Mouse (Mus musculus) adrenal gland, postnatal 14 days (tissue): Measurements from ENCODE around the gene Ank2. TPM values are rescaled to one million over a fixed set of nuclear protein-coding genes. Genes with fewer than 3 reads are reported as not detected.
"Not testable (repeated sequence)": the region's sequence is repeated elsewhere in the genome, so short reads cannot be mapped to it uniquely, and the experiment has no call there.

Source experiments
- DNase-seq: peaks from one replicate; pipeline ENCODE4 v3.0.0; 2021; ENCODE audit warnings: mixed read lengths
- total RNA-seq: library from RNA; stranded (reverse); gene quantifications from 2 replicates; pipeline ENCODE4 v1.2.3, GENCODE M21; 2021

Ank2 gene
- total RNA-seq, 1 experiment from 2014 or later: 71.9 TPM

- DNase-seq: no peak
These were observed 143.9 kb downstream of the Ank2 start for GRCm38 (mm10) chr3:127355252-127355651.

GRCm38 (mm10) chr3:127350602-127351362, 148.4 kb downstream of the Ank2 start:
- no peak for DNase-seq

- DNase-seq: no peak
These were observed 150.2 kb downstream of the Ank2 start for GRCm38 (mm10) chr3:127348926-127349325.

GRCm38 (mm10) chr3:127345860-127346459, 153.2 kb downstream of the Ank2 start:
- no peak for DNase-seq

GRCm38 (mm10) chr3:127341300-127341699, 157.8 kb downstream of the Ank2 start:
- DNase-seq: no peak

- no peak for DNase-seq
These were observed 164.3 kb downstream of the Ank2 start for GRCm38 (mm10) chr3:127334876-127335275.

- DNase-seq: no peak
These were observed 167.6 kb downstream of the Ank2 start for GRCm38 (mm10) chr3:127331562-127331961.

- no peak for DNase-seq
These were observed 172.8 kb downstream of the Ank2 start for GRCm38 (mm10) chr3:127326355-127326754.

GRCm38 (mm10) chr3:127322870-127323269, 176.3 kb downstream of the Ank2 start:
- DNase-seq: peak; percentile 56

GRCm38 (mm10) chr3:127321645-127322044, 177.5 kb downstream of the Ank2 start:
- no peak for DNase-seq

- DNase-seq: not testable (repeated sequence)
These were observed 178.1 kb downstream of the Ank2 start for GRCm38 (mm10) chr3:127321031-127321430.

GRCm38 (mm10) chr3:127320311-127320710, 178.8 kb downstream of the Ank2 start:
- DNase-seq: no peak

- DNase-seq: no peak
These were observed 181.5 kb downstream of the Ank2 start for GRCm38 (mm10) chr3:127317641-127318040.

- no peak for DNase-seq
These were observed 182.4 kb downstream of the Ank2 start for GRCm38 (mm10) chr3:127316717-127317116.

- no peak for DNase-seq
These were observed 187.6 kb downstream of the Ank2 start for GRCm38 (mm10) chr3:127311521-127311920.

- DNase-seq: no peak
These were observed 189.1 kb downstream of the Ank2 start for GRCm38 (mm10) chr3:127310079-127310478.

GRCm38 (mm10) chr3:127303957-127304553, 195.1 kb downstream of the Ank2 start:
- no peak for DNase-seq

GRCm38 (mm10) chr3:127303041-127303440, 196.1 kb downstream of the Ank2 start:
- no peak for DNase-seq

- DNase-seq: no peak
These were observed 198.4 kb downstream of the Ank2 start for GRCm38 (mm10) chr3:127300790-127301189.

- DNase-seq: no peak
These were observed 203.2 kb downstream of the Ank2 start for GRCm38 (mm10) chr3:127295921-127296320.

GRCm38 (mm10) chr3:127294610-127295349, 204.4 kb downstream of the Ank2 start:
- no peak for DNase-seq

GRCm38 (mm10) chr3:127294079-127294478, 205.1 kb downstream of the Ank2 start:
- DNase-seq: no peak

GRCm38 (mm10) chr3:127293479-127293874, 205.7 kb downstream of the Ank2 start:
- DNase-seq: no peak
